Mouse (Mus musculus) forebrain, embryonic 14.5 days (tissue): ENCODE data around the gene Tas2r123. TPM values are rescaled to one million over a fixed set of nuclear protein-coding genes. Genes with fewer than 3 reads are reported as not detected.

Experiments
- ATAC-seq: fragments of 200-750 bp; cut with Nextera tagmentation; 2 replicates; pipeline ENCODE4 v1.8.0; 2017; ENCODE audit warnings: mild to moderate bottlenecking, moderate library complexity
- DNase-seq: peaks from one replicate; pipeline ENCODE4 v3.0.0-alpha.2; 2015; ENCODE audit warnings: low spot score
- H3K27ac ChIP-seq: fragments of 300-500 bp; sonication (generic); 2 replicates; pipeline ENCODE4 v1.5.1; 2014; ENCODE audit warnings: low read depth, mild to moderate bottlenecking, control low read depth, low read length, moderate library complexity
- H3K27me3 ChIP-seq: fragments of 300-500 bp; sonication (generic); replicated peaks from 2 replicates; pipeline ENCODE4 v1.6.1; 2014; ENCODE audit warnings: low read length, control low read depth, mixed read lengths; ENCODE audit not compliant: control insufficient read depth, insufficient read depth
- H3K36me3 ChIP-seq: fragments of 300-500 bp; sonication (generic); 2 replicates; pipeline ENCODE4 v1.6.1; 2014; ENCODE audit warnings: low read length, control low read depth; ENCODE audit not compliant: control insufficient read depth, insufficient read depth
- H3K4me1 ChIP-seq: fragments of 300-500 bp; sonication (generic); 2 replicates; pipeline ENCODE4 v1.6.1; 2014; ENCODE audit warnings: antibody characterized with exemption, low read length, control low read depth; ENCODE audit not compliant: control insufficient read depth, insufficient read depth
- H3K4me2 ChIP-seq: fragments of 300-500 bp; sonication (generic); 2 replicates; pipeline ENCODE4 v1.6.1; 2014; ENCODE audit warnings: mild to moderate bottlenecking, control low read depth, low read length
- H3K4me3 ChIP-seq: fragments of 300-500 bp; sonication (generic); 2 replicates; pipeline ENCODE4 v1.5.1; 2014; ENCODE audit warnings: low read depth, low read length, control low read depth
- H3K9ac ChIP-seq: fragments of 300-500 bp; sonication (generic); 2 replicates; pipeline ENCODE4 v1.6.1; 2014; ENCODE audit warnings: mild to moderate bottlenecking, low read length, control low read depth, moderate library complexity
- H3K9me3 ChIP-seq: fragments of 300-500 bp; sonication (generic); replicated peaks from 2 replicates; pipeline ENCODE4 v1.6.1; 2016; ENCODE audit warnings: low read length, control low read depth, mixed read lengths; ENCODE audit not compliant: control insufficient read depth
- WGBS: fragments of 180-500 bp; shearing (Covaris S2); extraction: QIAGEN DNeasy Blood & Tissue Kit; methylation state at CpG from one replicate; pipeline ENCODE4 v1.1.7; 2014; 5-methylcytosine and 5-hydroxymethylcytosine counted together
- polyA plus RNA-seq: library from polyadenylated mRNA; unstranded; fragments of >200 nt; fragmentation: Nextera tagmentation; extraction: Ambion mirVana; gene quantifications from 2 replicates; pipeline ENCODE4 v1.2.1, GENCODE M21; 2014

Gene Tas2r123
- not detected in 2 replicates for polyA plus RNA-seq

DNA sequence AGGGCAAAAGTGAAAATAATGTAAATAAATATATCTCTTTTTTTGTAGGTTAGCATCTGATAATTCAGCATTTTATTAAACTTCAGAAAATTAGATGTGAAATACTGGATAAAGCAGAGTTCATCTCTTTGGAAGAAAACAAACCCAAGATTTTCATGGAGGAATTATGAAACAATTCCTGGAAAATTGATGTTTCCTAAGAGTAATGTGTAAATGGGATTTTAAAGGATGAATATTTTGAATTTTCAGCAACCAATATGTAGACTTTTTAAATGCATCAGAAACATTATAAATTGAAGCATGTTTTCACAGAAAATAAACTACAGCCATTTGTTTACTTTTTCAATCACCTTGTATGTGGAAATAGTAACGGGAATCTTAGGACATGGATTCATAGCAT is at the start of gene Tas2r123:
Tas2r123 (plus strand) TSS at position 301 of the 400 bp plus-strand sequence.
- no peaks in the 10 kb centered on the region for H3K36me3 ChIP-seq
- DNase-seq (no peak), ATAC-seq (no peak)
- H3K9me3 ChIP-seq: no peaks in the 10 kb centered on the region
- no peak within 1 kb of the TSS for H3K4me2 ChIP-seq
- no peaks in the 10 kb centered on the region for H3K27me3 ChIP-seq
- no peaks in the 10 kb centered on the region for H3K4me1 ChIP-seq
- H3K27ac ChIP-seq: no peak within 1 kb of the TSS
- no peak within 1 kb of the TSS for H3K4me3 ChIP-seq
- H3K9ac ChIP-seq: no peak within 1 kb of the TSS
- 89% methylated on average over 1 of the region's 1 CpGs for WGBS

DNA sequence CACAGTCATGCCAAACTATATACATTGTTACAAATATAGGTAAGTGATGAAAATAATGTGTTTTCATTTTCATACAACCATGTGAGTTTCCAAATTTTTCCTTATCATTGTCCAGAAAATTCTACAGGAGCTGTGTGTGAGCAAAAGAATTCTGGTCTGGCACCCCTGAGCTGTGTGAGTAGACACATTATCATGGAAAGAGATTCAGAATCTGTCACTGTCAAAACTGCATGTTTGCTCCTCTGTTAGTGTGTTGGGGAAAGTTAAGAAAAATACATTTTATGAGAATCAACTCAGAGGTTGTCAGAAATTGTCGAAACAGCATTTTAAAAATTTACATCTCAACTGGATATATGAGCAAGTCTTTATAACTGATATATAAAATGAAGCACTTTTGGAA is 44.4 kb upstream of the Tas2r123 start, which contains the start of gene Tas2r117:
Tas2r117 (plus strand) TSS at position 301 of the 400 bp plus-strand sequence.
- WGBS: 96% methylated on average over 1 of the region's 1 CpGs
- no peak within 1 kb of the TSS for H3K27ac ChIP-seq
- H3K36me3 ChIP-seq: no peaks in the 10 kb centered on the region
- H3K4me1 ChIP-seq: no peaks in the 10 kb centered on the region
- no peak within 1 kb of the TSS for H3K4me3 ChIP-seq
- H3K9ac ChIP-seq: no peak within 1 kb of the TSS
- H3K4me2 ChIP-seq: no peak within 1 kb of the TSS
- H3K27me3 ChIP-seq: no peaks in the 10 kb centered on the region
- no peak for DNase-seq
- no peaks in the 10 kb centered on the region for H3K9me3 ChIP-seq
- no peak for ATAC-seq

DNA sequence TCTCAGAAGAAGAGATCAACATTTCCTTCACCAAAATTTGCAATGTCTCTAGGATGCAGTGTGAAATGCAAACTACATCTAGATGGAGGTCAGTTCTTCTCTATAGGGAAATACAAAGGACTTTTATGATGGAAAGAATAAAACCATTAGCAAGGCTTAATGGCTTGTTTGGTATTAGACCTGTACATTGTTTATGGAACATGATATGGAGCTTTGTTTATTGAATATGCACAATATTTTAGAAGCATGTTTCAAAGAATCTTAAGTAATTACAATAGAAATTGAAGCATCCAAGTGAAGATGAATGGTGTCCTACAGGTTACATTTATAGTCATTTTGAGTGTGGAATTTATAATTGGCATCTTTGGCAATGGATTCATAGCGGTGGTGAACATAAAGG is 8.2 kb downstream of the Tas2r123 start, which contains the start of gene Tas2r116:
Tas2r116 (plus strand) TSS at position 301 of the 400 bp plus-strand sequence.
- H3K27ac ChIP-seq: no peak within 1 kb of the TSS
- H3K4me2 ChIP-seq: no peak within 1 kb of the TSS
- ATAC-seq (no peak), DNase-seq (no peak)
- no peaks in the 10 kb centered on the region for H3K4me1 ChIP-seq
- H3K27me3 ChIP-seq: no peaks in the 10 kb centered on the region
- no peaks in the 10 kb centered on the region for H3K9me3 ChIP-seq
- H3K9ac ChIP-seq: no peak within 1 kb of the TSS
- no peaks in the 10 kb centered on the region for H3K36me3 ChIP-seq
- 81% methylated on average over 1 of the region's 1 CpGs for WGBS
- no peak within 1 kb of the TSS for H3K4me3 ChIP-seq

DNA sequence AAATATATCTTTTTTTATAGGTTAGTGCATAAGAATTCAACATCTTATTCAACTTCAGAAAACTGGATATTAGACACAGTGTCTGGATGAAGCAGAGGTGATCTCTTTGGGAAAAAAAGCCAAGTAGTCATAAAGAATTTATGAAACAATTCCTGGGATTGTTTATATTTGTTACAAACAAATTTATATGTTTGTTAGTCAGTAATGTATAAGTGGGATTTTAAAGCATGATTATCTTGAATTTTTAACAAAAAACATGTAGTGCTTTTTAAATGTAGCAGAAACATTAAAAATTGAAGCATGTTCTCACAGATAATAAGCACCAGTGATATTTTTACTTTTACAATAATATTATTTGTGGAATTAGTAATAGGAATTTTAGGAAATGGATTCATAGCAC is 20.8 kb downstream of the Tas2r123 start, which contains the start of gene Tas2r110:
Tas2r110 (plus strand) TSS at position 301 of the 400 bp plus-strand sequence.
- Histone ChIP-seq H3K36me3 (no peaks in the 10 kb centered on the region), H3K4me3 (no peak within 1 kb of the TSS), H3K27me3 (no peaks in the 10 kb centered on the region), H3K9ac (no peak within 1 kb of the TSS), H3K4me1 (no peaks in the 10 kb centered on the region), H3K9me3 (no peaks in the 10 kb centered on the region), H3K27ac (no peak within 1 kb of the TSS), H3K4me2 (no peak within 1 kb of the TSS)
- DNase-seq: no peak
- no peak for ATAC-seq

DNA sequence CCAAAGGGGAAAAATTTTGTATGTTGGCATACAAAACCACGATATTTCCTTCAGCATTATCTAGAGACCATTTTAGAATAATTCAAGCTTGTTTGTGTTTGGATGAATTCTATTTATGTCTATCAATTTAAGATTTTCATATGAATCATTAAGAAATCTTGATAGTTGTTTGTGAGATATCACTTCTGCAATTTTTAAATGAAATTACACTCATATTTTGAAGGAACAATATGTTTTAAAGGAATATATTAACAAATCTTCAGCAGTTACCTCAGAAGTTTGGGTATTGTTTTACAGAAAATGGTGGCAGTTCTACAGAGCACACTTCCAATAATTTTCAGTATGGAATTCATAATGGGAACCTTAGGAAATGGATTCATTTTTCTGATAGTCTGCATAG is 45.8 kb downstream of the Tas2r123 start, which contains the start of gene Tas2r113:
Tas2r113 (plus strand) TSS at position 301 of the 400 bp plus-strand sequence.
- Histone ChIP-seq H3K9ac (no peak within 1 kb of the TSS), H3K4me1 (no peaks in the 10 kb centered on the region), H3K36me3 (no peaks in the 10 kb centered on the region), H3K4me3 (no peak within 1 kb of the TSS), H3K27ac (no peak within 1 kb of the TSS), H3K9me3 (no peaks in the 10 kb centered on the region), H3K27me3 (no peaks in the 10 kb centered on the region), H3K4me2 (no peak within 1 kb of the TSS)
- 65% methylated on average over 1 of the region's 1 CpGs for WGBS
- ATAC-seq (no peak), DNase-seq (no peak)

Other genes with a start within 250 kb of the Tas2r123 start
- not detected in 2 replicates for gene A630073D07Rik, start 195.6 kb upstream of the Tas2r123 start, polyA plus RNA-seq
- gene Tas2r120, start 190.2 kb upstream of the Tas2r123 start, polyA plus RNA-seq: not detected in 2 replicates
- not detected in 2 replicates for gene Tas2r121, start 146.1 kb upstream of the Tas2r123 start, polyA plus RNA-seq
- gene Tas2r122, start 135.2 kb upstream of the Tas2r123 start, polyA plus RNA-seq: not detected in 2 replicates
- not detected in 2 replicates for gene Tas2r115, start 109.1 kb upstream of the Tas2r123 start, polyA plus RNA-seq
- gene Tas2r124, start 92.4 kb upstream of the Tas2r123 start, polyA plus RNA-seq: not detected in 2 replicates
- not detected in 2 replicates for gene Tas2r102, start 85.0 kb upstream of the Tas2r123 start, polyA plus RNA-seq
- gene Tas2r136, start 69.0 kb upstream of the Tas2r123 start, polyA plus RNA-seq: not detected in 2 replicates
- not detected in 2 replicates for gene Tas2r117, start 44.3 kb upstream of the Tas2r123 start, polyA plus RNA-seq
- gene Tas2r116, start 8.3 kb downstream of the Tas2r123 start, polyA plus RNA-seq: not detected in 2 replicates
- not detected in 2 replicates for gene Tas2r110, start 20.9 kb downstream of the Tas2r123 start, polyA plus RNA-seq
- gene Tas2r113, start 45.9 kb downstream of the Tas2r123 start, polyA plus RNA-seq: not detected in 2 replicates
- not detected in 2 replicates for gene Tas2r125, start 62.5 kb downstream of the Tas2r123 start, polyA plus RNA-seq
- not detected in 2 replicates for gene Tas2r129, start 104.0 kb downstream of the Tas2r123 start, polyA plus RNA-seq
- not detected in 2 replicates for gene Tas2r131, start 110.8 kb downstream of the Tas2r123 start, polyA plus RNA-seq
- gene Tas2r109, start 133.8 kb downstream of the Tas2r123 start, polyA plus RNA-seq: not detected in 2 replicates
- gene Tas2r103, start 190.0 kb downstream of the Tas2r123 start, polyA plus RNA-seq: not detected in 2 replicates
- not detected in 2 replicates for gene Tas2r140, start 208.7 kb downstream of the Tas2r123 start, polyA plus RNA-seq